Mouse (Mus musculus) retina, postnatal 1 day (tissue): ENCODE measurements around the gene Pak1.

Experiments
- DNase-seq: peaks from one replicate; pipeline ENCODE4 v3.0.0-alpha.2; 2012

Gene Pak1

DNA sequence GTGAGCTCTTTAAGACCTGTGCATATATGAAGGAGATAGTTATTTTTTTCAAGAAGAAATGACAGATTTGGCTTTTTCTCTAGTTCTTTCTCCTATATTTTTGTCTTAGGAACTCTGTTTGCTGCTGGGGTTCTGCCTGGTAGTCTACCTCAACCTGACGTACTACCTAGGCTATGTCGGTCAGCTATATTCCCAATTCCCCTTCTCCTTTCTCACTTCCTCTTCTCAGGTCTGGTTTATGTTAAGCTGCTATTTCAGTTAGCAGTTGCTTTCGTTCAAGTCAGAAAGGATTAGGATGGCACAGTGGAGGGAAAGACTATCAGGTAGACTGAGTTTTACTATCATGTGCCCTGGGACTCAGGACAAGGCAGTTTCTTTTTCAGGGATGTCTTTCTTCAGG is 75.2 kb downstream of the Pak1 start:
- no peak for DNase-seq

DNA sequence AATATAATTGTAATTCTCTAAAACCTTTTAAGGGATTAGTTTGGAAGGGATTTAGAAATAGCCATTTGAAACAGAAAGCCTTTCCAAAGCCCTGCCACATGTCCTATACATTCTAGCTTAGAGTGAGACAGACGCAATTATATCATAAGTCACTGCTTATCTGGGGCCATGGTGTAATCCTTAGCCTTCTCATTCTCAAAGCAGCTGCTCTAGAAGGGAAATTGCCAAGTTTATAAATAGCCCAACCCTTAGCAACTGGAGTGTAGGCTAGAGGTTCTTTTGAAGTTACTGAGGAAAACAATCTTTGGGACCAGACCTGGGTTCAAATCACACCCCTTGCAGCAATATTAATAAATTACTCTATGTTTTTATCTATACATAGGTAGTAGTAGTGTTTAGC is 76.2 kb downstream of the Pak1 start:
- DNase-seq: peak; percentile 63

DNA sequence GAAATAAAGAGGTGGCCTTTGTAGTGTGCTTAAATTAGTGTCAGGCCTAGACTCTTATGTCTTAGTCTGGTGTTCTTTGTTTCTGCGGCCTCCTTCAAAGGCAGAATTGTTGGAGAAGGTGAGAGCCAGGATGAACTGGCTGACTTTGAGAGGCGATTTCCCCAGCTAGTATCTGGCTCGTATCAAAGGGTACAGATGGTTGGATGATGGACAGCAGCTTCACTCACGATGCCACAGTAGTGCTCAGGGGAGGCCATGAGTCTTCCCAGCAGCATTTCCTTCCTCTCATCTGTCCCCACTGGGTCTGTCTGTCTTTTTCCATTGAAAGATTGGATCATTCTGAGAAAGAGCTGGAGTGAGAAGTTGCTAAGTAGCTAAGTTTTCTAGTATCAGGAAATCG is 79.5 kb downstream of the Pak1 start:
- no peak for DNase-seq

DNA sequence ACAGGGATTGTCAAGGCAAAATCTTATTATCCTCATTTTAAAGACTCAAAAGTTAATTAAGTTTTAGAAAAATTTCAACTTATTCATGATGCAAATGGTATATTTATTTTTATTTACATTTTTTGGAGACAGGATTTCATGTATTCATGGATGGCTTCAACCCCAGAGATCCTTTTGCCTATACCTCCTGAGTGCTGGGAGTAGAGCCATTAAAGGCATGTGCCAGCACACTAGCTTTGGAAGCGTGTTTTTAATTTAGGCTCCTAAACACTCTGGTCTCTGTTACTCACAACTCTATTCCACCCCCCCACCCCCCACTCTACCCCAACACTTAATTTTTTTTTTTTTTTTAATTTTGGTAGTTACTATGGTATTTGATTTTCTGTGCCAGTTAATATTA is 80.4 kb downstream of the Pak1 start:
- no peak for DNase-seq

DNA sequence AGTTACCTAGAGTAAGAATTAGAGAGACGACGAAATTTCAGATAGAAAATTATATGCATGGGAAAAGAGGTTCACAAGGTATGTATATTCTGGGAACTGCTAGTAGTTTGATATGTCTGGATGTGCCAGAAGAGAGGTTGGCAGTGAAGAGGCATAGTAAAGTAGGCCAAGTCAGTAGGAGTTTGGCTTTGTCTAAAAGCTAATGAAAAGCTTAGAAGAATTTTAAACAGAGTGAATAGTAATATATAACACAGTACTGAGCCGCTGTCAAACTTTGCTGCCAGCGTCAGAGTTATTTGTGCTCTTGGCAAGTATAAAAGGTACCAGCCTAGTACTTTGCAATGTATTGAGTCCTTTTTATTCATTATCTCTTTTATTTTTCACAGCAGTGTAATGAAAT is 84.1 kb downstream of the Pak1 start:
- no peak for DNase-seq

DNA sequence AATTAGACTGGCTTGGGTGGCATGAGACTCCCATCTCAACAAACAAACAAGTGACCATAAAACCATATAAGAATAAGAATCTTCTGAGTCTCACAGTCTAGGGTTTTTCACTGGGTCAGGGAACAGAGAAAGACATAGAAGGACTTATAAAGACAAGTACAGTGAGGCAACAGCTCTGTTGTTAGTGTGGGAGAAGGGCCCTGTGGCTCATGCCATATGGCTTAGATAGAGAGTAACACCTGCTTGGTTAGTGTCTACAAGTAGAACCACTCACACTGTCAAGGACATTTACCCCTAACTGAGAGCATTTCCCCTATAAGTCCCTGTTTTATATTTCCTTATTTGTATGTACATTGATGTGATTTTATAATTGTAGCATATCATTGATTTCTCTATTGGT is 85.0 kb downstream of the Pak1 start:
- DNase-seq: no peak

DNA sequence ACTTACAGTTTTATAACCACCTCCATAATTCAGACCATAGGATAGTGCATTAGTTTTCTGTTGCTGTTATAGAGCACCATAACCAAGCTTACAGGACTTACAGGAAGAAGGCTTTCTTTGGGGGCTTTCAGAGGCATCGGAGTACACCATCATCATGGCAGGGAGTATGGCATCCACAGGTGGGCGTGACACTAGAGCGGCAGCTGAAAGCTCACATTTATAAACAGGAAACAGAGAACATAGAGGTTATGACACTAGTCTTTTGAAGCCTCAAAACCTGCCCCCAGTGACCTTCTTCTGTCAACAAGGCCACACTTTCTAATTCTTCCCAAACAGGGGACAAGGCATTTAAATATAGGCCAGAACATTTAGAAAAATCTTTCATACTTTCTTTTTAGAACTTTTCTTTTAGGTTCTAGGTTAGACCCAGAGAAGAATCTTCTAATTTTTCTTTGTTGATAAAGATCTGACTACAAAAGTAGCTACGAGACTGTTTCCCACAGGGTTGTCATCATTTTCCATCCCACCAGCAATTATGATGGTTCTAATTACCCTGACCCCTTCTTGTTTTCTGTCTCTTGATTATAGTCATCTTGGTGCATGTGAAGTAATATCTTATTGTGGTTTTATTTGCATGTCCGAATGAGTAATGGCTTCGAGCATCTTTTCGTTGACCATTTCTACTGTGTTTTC is 89.7 kb downstream of the Pak1 start:
- no peak for DNase-seq

DNA sequence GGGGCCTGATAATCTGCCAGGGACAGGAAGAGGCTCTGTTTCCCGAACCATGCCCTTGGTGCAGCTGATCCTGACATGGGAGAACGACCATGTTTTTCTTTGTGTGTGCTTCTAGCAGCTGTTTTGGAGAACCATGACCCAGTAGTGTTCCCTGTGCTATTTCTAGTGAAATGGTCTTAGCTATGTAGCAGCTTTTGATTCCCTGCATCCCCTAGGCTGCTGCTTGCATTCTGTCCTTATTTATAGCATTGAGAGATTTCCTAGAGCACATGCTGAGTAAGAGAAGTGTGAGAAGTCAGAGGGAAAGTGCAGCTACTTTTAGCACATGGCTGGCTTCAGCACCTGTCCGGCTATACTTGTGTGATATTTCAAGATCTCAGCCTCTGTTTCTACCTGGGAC is 123.3 kb downstream of the Pak1 start:
- no peak for DNase-seq

- DNase-seq: no peak
These were observed 126.6 kb downstream of the Pak1 start for GRCm38 (mm10) chr7:97914833-97915516.

DNA sequence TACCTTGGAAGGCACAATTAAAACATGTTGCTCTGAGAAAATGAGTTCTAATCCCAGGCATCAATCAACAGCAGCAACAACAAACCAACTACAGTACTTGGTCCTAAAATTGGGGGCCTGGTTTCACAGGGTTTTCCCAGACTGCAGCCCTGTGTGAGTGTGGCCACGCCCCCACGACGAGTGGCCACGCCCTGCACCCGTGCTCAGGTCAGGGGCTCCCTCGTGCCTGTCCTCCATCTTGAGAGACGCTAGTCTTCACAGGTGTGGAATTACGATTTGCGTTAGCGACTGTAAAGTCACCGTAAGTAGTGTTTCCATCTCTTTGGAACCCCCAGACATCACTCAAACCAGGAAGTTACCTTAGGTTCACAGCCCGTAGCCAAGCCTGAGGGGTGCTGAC is 131.4 kb downstream of the Pak1 start, which contains the start of gene Gdpd4:
Gene Gdpd4 (plus strand): TSS at position 214 of the 400 bp plus-strand sequence.
- DNase-seq: no peak

- DNase-seq: no peak
These were observed 137.5 kb downstream of the Pak1 start for GRCm38 (mm10) chr7:97925819-97926218.

DNA sequence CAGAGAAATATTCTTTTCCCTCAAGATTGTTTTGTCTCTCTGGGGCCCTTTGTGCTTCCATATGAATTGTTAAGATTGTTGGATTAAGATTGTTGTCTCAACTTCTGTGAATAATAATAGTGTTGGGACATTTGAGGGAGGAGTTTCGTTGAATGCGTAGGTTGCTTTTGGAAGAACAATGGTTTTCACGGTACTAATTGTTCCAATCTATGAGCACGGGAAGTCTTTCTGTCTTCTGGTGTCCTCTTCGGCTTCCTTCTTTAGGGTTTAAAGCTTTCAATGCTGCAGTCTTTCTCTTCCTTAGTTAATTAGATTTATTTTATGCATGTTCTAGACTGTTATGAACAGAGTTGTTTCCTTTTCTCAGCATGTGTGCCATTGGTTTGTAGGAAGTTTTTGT is 138.6 kb downstream of the Pak1 start:
- DNase-seq: no peak

DNA sequence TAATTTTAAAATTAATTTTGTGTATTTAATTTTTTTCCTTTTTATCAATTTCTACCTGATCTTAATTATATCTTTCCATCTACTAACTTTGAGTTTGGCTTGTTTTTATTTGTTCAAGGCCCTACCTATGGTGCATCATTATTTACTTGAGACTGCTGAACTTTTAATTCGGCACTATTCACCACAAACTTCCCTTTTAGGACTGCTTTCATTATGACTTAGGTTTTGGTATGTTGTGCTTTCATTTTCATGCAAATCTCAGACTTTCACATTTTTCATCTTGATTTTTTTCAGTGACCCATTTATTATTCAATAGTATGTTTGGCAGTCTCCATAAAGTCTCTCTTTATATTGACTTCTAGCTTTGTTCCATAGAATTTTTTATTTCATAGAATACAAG is 156.1 kb downstream of the Pak1 start:
- DNase-seq: no peak
